Mouse (Mus musculus) ovary, adult 18-20 months (tissue): ENCODE results near the gene Phf21b.
"Not testable (repeated sequence)": the region's sequence is repeated elsewhere in the genome, so short reads cannot be mapped to it uniquely, and the experiment has no call there.

Source experiments
- DNase-seq: peaks from one replicate; pipeline ENCODE4 v3.0.0; 2022; ENCODE audit warnings: low spot score, mixed read lengths

Phf21b gene

DNA sequence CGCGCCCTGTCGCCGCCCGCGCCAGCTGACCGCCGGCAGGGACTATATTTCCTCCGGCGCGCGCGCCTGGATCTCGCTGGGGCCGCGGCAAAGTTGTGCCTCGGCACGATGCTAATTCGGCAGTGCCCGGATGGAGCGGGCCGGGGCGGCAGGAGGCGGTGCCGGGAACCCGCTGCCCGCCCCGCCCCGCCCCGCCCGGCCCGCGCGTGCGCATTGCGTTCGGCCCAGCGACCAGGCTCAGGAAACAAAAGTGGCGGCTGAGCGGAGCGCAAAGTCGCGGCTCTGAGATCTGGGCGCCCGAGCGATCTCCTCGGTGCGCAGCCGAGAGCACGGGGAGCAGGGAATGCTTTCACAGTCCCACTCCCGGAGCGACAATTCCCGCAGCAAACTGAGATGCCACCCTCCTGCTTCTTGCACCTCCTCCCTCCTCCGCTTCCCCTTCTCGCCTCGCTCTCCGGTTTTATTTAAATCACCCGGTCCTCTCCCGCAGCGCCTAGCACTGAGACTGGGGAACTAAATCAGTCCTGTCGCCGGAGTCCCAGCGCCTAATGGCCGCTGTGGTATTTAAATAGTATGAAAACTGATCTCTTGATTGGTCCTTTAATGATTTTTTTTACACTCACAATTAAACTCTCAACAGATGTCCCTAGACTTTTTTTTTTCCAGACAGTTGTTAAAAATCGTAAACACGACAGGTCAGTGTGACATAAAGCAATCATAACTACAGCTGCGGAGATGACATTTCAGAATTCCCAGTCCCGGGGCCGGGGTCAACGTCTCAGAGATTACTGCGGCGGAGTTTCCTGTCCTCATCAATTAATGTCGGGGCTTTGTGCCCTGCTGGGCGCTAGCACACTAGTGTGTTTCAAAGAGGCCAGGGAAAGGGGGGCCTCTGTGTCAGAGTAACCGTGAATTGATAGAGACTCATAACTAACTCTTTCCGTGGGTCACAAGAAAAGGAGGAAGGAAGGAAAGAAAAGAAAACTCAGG, at the start of gene Phf21b:
Gene Phf21b, minus strand, starts transcription at position 44 of the 990 bp plus-strand sequence.
- peak; percentile 69 for DNase-seq

DNA sequence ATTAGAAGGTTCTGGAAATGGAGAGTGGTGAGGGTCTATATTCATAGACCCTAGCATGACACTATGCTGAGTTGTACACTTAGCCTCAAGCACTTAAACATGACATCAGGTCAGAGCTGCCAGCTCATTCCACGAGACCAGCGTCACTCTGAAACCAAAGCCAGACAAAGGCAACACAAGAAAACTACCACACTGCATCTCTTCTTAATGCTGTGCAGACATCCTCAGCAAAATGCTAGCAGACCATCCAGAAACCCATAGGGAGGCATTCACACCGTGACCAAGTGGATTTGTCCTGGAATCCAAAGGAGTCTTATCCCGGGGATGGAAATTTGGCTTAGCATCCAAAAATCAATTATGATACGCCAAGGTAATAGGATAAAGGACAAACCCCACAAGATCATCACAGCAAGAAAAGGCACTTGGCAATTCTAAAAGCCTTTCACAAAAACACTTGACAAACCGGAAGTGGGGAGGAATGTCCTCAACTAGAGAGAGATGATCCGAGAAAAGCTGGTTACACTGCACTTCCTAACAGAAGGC, 48.1 kb upstream of the Phf21b start:
- no peak for DNase-seq

DNA sequence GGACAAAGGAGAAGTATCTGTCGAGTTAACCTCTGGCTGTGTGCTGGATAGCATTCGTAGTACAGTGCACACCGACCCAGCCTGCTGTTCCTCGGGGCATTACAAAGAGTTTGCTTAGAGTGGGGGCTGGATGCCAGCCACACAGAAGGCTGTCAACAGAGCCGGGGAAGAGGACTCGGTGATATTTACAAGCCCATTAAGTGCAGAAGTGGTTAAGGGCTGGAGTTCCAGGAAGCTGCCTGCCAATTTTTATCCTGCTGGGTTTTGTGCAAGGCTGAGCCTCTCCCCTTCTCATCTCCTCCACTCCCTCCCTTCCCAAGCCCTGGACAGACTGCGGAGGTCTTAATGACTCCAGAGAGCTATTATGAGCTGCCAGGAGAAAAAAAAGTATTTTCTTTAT, 42.2 kb upstream of the Phf21b start:
- DNase-seq: no peak

DNA sequence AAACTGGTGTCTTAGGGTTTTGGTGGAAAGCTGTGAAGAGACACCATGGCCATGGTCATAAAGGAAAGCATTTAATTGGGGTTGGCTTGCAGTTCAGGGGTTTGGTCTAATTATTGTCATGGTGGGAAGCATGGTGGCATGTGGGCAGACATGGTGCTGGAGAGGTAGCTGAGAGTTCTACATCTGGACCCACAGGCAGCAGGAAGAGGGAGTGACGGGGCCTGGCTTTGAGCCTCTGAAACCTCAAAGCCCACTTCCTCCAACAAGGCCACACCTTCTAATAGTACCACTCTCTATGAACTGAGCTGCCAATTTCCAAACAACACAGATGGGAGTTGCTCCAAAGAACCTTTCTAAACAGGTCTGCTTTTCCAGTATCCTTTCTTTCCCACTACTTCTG, 40.8 kb upstream of the Phf21b start:
- DNase-seq: no peak

DNA sequence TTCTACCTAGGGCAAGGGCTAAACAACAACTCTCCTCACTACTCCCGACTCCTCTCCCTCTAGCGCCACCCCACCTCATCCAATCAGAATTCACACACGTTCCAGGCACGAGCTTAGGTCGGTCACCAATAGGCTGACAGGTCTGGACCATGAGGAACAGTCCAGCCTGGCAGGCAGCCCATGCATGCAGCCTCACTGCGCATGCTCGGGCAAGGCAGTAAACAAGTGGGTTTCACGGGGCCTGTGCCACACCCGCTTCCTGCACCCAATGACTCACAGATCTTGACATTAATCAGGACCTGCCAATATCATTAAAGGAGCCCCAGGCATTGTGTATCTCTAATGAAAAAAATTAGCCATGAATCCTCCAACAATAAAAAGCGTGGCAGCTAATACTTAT, 40.4 kb upstream of the Phf21b start:
- not testable (repeated sequence) for DNase-seq

DNA sequence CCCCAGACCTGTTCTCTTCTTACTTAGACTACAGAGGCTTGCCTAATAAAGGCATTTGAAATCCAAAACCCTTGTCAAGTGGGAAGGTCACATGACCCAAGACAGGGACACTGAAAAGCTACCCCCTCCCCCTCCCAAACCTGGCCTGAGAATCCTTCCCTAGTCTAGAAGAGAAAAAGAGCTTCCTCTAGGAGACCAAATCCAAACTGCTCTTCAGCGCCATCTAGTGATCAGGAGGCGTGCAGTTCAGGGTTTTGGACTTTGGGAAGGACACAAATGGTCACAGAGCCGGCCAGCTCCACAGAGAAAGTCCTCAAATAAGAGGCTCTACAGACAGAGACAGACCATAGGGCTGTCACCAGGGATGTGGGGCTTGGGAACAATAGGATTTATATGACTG, 35.8 kb upstream of the Phf21b start:
- peak; percentile 3 for DNase-seq

DNA sequence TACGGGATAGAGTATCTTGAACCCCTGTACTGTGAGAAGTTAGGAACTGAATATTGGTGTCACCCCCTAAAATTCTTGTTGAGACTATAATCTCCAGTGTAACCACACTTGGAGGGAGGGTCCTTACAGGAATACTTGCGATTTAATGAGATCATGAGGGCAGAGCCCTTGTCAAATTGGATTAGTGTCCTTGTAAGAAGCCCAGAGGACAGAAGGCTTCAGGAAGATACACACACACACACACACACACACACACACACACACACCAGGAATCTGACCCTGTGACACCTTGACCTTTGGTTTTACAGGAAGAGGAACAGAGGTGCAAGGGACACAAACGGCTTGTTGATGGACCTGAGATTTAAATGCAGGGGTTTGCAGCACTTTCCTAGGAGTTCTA, 35.4 kb upstream of the Phf21b start:
- no peak for DNase-seq

DNA sequence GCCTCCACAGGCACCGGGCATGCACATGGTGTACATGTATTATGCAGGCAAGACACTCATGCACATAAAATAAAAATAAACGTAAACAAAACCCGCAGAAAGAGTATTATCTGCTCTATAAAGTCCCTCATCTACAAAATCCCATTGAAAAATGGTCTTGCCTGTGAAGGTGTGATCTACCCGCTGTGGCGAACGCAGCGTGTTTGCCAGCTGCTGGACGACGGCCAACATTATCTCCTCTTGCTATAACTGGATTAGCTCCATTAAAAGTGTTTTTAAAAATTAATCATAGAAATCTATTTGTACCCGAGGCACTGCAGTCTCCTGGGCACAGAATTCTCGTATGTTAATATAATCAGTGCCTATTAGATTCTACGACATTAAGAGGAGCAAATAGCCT, 32.2 kb upstream of the Phf21b start:
- DNase-seq: no peak

DNA sequence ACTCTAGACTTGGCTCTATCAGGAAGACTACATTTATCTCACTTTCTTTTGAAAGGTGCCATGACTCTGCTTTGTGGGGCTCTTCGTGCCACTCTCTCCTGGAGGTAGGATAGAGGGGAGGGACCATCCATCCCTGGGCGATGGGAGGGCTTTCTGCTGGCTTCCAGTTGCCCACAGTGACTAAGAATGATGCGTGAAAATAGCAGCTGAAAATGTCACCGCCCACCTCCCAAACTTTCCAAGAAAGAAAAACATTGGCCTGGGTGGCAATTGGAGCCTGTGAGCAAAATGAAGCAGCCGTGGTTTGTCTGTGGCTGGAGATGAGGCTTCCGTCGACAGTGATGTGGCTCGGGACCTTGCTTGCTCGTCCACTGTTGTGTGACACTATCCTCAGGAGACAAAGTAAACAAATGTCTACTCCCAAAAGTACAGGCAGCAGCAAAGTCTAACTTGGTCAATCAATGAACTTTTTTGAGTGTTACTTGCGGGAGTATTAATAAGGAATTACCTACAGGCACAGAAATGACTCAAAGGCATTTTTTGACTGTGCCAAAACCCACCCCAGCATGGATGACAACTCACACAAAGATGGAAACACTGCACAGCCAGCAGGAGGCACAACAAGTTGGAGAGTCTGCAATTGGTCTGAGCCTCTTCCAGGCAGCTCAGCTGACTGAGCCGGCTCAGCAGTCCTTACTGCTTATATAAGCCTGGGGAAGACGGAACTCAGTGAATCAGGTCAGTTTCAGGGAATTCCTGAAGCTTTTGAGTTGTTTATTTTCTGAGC, 21.4 kb upstream of the Phf21b start:
- no peak for DNase-seq

DNA sequence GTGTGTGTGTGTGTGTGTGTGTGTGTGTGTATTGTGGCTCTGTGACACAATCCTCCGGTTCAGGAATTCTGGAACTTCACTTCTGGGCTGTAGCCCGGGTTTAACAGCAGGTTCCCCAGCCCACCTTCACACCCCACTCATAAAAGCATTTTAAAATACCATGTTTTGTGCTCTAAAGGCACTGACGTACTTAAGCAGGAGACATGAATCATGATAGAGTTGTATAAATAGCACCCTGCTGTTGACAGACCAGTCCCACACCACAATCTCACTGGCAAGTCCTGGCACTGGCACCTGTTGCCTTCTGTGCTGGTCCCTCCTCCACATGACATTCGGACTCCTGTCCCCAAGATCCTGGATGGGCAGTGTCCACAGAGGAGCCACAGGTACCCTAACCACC, 18.0 kb upstream of the Phf21b start:
- DNase-seq: no peak

DNA sequence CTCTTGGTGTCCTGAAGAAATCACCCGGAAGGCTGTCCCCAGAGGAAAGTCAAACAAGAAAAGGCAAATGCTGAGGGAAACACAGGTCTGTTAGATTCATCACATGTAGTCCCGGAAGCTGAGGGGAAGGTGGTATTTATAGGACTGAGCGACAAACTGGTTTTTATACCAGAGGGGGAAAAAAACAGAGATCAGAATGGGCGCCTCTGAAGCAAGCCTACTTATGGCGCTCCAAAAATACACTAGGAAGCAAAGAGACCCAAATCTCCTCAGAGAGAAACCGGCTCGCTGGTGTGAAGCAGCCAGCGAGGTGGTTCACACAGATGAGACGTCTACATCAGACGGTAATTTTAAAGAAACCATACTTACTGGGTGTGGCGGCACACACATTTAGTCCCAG, 17.2 kb upstream of the Phf21b start:
- no peak for DNase-seq

DNA sequence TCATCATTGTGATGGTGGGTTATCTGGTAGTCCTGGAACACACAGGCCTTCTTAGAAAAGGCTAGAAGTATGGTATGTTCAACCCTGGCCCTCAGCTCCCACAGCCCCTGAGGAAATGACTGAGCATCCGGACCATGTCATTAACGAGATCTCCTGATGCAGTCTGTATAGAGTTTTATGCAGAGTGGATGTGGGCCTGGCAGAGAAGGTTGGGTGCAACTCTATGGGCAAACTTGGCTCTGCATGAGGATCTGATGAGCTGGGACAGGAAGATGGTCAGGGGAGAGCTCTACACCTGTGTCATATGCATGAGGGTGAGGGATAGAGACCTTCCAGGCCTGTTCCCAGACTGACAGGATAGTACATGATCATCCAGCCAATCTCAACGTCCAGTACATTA, 16.0 kb upstream of the Phf21b start:
- DNase-seq: no peak

DNA sequence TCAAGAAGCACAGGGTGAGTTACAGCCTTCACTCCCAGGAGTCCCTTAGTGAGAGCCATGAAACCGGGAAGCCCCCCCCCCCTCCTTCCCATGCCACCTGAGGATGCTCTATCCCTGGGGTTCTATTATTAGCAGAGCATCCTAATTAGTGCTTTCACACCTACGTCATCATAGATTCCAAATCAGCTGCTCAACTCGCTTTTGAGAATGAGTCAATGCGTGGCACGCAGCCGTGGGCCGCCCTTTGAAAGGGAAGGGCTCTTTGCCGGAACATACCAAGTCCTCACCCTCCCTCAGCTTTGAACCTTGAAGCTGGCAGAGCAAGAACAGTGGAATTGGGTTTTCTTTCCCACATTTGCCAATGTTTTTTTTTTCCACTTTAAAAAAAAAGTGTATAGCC, 6.1 kb upstream of the Phf21b start:
- DNase-seq: no peak

DNA sequence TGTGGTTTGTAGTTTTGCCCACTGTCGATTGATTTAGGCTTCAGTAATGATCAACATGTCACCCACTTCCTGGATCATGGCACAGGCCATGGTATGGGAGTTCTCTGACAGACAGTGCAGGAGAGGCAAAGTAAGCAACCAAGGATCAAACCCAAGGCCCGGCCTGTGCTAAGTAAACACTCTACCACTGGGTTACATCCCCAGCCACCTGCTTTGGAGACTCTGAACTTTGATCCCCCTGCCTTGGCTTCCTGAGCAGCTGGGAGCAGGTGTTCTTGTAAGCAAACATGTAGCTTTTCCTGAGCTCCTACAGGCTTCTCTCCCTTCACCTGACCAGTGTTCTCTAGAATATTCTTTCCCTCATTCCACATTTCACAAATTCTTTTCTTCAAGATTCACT, 1.8 kb upstream of the Phf21b start:
- no peak for DNase-seq

DNA sequence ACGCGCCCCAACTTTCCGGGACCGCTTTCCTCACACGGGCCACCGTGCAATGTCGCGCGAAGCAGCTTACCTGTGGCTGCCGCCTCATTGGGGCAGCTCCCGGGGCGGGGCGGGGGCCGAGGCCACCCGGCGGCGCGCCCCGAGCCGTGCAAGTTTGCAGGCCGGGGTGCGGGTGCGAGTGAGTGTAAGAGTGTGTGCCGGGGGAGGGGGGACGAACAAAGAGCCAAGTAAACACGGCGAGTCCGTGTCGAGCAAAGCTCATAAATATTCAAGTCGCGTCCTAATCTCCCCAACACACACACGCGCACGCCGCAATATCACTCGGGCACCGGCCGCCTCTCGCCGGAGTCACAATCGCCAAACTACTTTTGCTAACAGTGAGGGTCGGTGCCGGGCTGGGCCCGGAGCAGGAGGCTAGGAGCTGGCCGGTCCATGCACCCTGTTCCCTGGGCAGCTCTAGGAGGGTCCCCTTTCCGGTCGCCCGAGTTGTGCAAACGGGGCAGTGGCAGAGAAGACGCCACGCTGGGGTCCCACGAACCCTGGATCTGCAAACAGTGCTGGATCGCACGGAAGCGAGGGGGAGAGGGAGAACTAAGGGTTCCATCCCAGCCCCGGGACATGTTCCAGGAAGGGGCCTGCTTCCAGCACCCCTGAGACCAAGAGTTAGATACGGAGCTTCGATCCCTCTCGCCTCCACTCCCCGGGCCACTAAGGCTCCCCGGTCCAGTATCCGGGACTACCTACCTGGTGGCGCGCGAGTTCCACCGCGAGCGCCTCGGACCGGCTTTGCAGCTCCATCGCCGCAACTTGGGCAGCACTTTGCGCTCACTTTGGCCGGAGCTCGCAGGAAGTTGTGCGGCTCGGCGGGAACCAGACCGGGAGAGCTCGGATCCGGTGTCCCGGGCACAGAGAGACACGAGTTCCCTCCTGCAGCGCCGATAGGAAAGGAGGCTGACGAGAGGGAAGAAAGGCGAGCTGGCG, 638 bp downstream of the Phf21b start:
- DNase-seq: peak; percentile 4

DNA sequence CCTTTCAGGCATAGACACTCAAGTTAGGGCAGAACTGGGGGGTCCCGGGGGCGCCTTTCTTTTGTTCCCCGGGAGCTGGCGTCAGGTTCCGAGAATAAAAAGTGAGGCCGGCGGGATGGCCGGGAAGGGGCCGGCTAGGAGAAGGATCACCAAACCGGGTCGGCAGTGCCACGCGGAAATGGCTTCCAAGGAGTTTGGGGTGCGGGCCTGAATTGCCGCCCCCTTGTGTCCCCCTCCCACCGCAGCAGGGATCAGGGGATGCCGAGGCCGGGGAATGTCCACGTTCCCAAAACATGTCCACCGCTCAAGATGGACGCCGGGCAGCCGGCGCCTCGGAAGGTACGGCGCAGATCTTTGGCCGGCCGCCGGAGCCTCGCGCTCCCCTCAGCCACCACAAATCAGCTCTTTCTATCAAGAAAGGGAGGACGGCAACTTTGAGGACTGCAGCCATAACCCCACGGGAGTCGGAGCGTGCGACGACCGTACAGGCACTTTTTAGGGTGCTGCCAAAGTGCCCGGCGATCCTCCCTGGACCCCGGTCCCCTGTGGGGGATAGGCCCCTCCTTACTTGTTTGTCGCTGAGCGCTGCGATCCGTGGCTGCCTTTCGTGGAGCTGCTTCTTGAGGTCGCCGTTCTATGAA, 1.6 kb downstream of the Phf21b start:
- no peak for DNase-seq

DNA sequence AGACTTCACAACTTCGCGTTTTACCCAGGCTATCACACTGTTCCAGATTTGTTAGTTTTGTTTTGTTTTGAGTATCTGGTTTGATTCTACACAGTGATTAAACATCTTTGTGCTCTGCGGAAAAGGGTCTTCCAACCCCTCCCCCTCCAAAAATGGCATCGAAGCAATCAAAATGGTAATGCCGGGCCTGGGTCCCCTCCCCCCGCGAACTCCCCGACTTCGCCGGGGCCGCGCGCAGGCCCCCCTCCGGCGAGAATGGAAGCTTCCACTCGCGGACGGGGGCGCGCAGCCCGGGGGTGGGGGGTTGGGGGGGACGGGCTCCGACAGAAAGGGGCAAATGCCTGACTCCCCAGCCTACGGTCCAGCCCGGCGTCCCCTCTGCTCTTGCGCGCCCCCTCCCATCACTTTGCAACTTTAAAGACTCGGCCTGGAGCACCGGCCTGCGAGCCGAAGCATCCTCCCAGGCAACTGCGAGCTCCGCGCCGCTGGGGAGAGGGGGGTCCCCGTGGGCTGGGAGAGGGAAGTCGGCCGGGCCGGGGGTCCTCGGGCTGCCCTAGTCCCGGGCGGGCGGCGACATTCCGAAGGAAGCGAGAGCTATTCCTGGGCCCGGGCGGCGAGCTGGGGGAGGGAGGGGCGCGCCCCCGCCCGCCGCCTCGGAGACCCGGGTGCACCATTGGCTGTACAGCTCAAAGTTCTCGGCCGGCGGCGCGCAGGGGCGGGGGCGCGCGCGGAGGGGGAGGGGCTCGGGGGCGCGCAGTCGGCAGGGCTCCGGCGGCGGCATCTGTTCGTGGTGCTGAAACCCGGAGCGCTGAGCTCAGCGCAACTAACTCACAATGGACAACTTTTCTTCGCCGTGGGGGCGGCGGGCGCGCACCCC, 2.4 kb downstream of the Phf21b start:
- DNase-seq: peak; percentile 13

DNA sequence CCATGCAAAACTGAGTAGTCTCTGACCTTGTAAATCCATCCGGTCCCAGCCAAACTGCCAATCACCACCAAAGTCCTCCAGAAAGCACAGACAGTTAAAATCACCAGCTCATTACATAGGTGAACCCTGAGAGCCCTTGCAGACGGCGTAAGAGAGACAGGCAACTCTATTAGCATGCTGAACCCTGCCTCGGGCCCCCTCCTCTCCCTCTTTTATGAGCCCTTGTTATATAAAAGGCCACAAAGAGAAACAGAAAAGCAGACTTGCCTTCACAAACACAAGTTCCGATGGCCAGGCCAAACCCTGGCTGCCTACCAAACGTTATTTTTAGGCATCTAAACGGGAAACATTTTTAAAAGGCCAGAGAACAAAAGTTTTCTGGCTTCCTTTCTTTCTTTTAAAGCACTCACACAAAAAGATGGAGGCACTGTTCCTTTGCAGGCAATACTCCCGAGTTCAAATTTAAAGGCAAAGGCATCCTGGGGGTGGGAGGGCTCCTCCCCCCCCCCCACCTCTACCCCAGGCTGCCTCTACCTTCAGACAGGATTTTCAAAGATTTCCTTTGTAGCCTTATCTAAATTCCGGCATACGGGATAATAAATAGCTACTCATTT, 3.3 kb downstream of the Phf21b start:
- no peak for DNase-seq

DNA sequence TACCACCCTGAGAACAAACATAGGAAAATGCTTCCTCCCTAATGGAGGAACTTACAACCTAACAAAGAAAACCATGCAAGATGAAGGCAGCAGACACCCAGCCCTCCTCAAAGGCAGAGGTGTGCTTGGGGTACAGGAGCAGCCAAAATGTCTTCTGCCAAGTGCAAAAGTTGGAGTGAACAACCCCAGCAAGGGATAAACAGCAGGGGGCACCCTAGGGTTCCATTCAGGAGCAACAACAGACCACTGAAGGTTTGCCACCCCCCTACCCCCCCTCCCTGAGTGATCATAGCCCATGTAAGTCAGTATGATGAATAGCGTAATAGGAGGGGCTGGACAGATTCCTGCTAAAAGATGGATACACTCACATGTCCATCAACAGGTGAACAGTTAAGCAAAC, 5.5 kb downstream of the Phf21b start:
- DNase-seq: no peak

DNA sequence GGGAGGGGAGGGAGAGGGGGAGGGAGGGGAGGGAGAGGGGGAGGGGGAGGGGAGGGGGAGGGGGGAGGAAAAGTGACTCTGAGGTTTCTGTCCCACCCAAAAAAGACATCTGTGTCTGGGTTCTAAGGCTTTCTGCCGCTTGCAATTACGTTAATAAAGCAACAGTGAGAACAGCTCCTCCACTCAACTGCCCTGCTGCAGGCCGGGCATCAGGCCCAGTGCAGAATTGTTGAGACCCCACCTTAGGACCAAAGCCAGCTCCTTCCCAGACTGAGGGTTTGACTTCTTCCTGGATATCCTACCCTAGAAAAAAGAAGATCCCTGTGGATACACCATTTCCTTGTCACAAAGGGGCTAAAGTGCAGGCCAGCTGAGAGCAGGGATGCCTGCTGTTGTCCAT, 9.6 kb downstream of the Phf21b start:
- no peak for DNase-seq
